Mouse (Mus musculus) MEL-GATA-1-ER (cell line): ENCODE data around the gene Gjb6.
A peak's percentile ranks its signal among the peaks of the same experiment; 100 is the strongest.

Experiments used
- DNase-seq: peaks from one replicate; pipeline ENCODE4 v3.0.0-alpha.2; 2012; ENCODE audit warnings: low read depth; ENCODE audit errors: extremely low read depth

Gene Gjb6

DNA sequence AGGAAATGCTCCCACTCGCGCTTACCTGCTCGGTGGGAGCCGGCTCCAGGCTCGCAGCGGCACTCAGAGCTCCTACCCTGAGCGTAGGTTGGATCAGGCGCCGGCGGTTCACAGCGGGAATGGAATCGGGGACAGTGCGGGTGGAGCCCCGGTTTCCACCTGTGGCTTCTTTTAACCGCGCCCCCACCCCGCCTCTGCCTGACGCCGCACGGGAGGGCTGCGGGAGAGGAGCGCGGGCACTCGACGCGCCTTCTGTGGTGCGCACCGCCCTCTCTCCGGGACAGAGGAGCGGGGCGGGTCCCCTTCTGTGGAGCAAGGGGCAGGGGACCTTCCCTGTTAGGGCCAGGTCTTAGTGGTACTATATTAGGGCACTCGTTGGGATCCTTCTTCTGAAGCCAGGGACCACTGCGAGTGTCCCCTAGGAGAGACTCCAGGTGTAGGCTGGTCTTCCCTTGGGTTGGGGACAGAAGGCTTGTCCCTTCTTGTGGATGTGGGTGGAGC lies at the start of gene Gjb6:
TSS of gene Gjb6 (minus strand) at position 451 of the 501 bp plus-strand sequence.
- DNase-seq = no peak

DNA sequence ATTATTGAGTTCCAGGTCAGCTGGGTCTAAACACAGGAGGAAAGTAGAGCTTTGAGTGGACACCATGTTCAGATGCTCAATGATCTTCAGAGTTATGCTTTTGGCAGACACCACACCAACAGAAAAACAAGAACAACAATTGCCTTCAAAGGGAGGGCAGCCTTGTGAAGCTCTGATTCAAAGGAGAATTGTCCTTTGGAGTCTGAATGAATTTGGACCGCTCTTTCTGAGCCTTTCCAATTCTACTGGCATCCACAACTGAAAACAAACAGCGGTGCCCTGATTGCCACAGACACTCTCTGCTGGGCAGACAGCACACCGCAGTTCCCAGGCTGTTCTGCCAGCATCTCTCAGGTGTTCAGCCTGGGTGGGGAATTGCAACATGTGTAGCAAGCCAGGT lies 32.1 kb upstream of the Gjb6 start:
- no peak for DNase-seq

GRCm38 (mm10) chr14:57161833-57162232 lies 28.4 kb upstream of the Gjb6 start:
- no peak for DNase-seq

DNA sequence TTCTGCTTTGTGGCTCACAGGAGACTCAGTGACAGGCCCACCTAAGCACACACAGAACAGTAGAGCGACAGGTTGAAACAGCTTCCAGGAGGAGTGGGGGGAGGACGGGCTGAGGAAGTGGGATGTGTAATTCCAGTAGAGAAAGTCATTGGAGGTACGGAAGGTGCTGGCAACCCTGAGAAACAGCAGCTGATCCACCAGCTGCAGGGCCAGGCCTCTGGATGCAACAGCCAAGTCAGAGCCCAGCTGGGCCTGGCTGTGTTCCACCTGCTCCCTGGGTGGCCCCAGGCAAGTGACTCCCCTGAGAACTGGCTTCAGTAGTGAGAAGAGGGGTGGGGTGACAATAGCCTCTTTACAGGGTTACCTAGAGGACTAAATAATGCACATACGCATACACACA lies 27.8 kb upstream of the Gjb6 start:
- DNase-seq = no peak

DNA sequence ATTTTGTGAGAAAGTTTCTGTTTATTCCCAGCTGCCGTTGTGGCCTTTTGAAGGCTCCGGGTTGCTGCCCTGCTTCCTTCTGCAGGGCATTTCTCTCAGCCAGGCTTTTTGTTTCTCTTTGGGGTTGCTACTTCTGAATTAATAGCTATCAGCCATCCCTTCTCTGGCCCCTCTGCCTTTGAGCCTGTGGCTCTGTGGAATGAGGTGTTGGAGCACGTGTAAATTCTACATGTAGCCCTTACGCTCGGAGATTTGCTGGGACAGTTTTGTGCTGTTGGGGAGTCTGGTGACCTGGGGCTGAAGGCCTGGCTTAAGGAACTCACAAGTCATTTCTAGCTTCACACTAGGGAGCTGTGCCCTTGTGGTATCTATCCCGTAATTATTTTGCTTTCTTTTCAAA lies 21.5 kb upstream of the Gjb6 start:
- DNase-seq = no peak

- DNase-seq = no peak
These were observed 12.3 kb upstream of the Gjb6 start for GRCm38 (mm10) chr14:57145741-57146140.

DNA sequence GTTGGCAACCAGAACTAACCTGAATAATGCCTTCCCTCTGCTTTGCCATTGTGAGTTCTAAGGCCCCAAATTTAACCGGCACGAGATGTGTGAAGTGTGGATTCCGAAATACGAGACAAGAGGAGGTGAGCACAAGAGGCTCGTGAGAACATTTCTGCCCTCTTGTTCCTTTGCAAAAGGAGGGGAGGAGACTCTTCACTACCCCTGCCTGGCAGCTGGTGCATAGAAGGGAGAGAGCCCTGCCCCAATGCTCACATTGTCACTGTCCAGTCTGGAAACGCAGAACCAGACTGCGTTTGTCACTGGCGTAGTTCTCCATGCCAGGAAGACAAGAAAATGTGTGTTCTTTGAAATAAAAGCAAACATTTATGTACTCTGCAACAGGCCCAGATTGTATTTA lies 1.9 kb upstream of the Gjb6 start:
- no peak for DNase-seq

DNA sequence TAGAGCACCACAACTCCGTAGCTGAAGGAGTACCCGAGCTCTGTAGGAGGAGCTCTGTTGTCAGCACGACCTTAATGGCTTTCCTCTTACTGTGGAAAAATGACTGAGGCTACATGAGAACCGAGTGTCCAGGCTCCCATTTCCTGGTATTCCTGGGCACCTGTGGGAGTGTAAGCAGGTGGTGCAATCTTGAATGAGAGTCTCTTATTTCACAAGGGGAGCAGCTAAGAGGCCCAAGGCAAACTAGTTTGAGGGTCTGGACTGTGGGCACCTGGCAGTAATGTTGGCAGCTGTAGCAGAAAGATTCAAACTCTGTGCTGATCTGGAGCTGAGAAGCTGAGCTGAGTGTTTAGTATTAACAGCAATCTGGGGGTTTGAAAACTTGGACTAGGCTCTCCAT lies 6.0 kb downstream of the Gjb6 start:
- no peak for DNase-seq

DNA sequence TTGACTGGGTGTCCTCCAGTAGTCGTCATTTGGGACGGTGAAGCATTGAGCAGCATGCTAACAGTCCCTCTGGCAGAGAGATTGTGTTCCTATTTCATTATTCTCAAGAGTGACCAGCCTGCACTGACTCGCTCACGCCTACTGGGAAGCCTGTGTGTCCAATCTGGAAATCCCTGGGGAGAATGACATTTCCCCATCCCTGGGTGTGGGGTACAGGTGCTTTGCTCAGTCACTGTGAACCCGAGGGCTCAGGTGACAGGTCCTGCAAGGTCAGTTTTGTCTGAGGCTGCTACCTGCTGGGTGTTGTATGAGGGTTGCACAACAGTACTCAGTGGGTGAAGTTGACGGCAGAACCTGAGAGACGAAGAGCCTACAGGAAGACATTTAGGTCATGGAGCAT lies 11.1 kb downstream of the Gjb6 start:
- no peak for DNase-seq

DNA sequence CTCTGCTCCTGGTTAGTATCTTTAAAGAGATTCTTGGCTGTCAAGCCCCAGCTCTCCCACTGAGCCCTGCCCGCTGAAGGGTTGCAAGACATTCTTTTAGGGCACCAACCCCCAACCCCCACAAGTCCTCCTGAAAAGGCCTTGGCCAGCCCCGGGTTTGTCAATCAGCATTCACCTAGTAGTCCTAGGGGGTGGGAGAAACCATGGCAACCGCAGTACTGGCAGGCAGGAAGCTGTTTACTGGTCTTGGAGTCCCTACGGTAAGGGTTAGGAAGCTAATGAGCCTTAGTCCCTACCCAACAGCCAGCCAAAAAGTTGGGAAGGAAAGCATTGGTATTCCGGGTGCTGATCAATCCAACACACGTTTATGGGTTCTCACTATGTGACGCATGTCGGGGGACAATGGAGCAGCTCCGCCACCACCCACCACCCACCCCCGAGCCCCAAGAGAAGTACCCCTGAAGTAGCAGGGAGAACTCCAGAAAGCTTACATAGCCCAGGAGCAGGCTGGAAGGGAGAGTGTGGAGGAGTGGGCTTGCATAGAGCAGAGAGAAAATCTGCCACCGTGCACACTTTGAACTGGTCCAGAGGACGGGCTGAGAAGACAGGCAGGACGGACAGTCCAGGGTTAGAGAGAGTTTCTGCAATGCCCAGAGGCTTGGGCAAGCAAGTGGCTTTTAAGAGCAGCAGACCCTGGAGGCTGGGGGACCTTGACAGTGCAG lies 17.4 kb downstream of the Gjb6 start, which contains the start of gene Gm4491:
TSS of gene Gm4491 (minus strand) at position 61 of the 722 bp plus-strand sequence.
- DNase-seq = no peak

DNA sequence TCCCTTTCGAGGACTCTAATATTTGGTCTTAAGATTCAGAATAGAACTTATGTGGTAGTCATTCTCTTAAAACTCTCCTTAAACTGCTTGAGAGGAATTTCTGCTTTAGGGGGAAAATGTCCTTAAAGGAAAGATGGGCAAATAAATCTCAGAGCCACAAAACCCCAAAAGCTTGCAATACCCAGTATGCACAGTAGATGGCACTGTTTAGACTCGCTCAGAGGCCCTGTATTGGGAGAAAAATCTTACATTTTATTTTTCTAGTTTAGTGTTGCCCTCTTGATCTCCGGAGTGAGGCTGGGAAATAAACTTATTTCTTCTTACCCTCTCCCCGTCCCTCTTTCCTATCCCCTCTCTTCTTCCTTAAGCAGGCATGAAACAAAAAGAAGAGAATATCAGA lies 24.2 kb downstream of the Gjb6 start:
- DNase-seq = peak; percentile 4

GRCm38 (mm10) chr14:57107916-57108315 lies 25.5 kb downstream of the Gjb6 start:
- no peak for DNase-seq

- no peak for DNase-seq
These were observed 26.3 kb downstream of the Gjb6 start for GRCm38 (mm10) chr14:57107091-57107490.

- DNase-seq = no peak
These were observed 27.7 kb downstream of the Gjb6 start for GRCm38 (mm10) chr14:57105721-57106120.

- DNase-seq = no peak
These were observed 28.3 kb downstream of the Gjb6 start for GRCm38 (mm10) chr14:57105111-57105510.

- DNase-seq = no peak
These were observed 29.0 kb downstream of the Gjb6 start, which contains the start of gene Gjb2 for GRCm38 (mm10) chr14:57104106-57105023. Gene Gjb2, minus strand, starts transcription at chr14:57104702.

DNA sequence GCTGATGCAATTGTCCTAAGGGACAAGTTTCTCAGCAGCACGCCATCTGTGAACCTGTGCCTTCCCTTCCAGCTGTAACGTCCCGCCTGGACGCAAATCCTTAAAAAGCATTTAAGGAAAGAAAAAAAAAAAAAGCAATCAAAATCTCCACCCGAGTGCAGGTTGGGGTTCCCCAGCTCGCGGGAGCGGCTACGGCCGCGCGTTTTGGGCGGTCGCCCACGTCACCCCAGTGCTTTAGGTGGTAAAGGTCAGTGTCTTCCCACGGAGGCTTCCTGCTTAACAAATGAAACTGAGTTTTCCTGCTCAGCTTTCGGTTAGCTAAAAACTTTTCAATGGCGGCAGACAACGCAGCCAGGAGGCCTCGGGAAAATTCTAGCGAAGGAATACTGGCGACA lies 29.7 kb downstream of the Gjb6 start:
- no peak for DNase-seq

- DNase-seq = no peak
These were observed 30.3 kb downstream of the Gjb6 start for GRCm38 (mm10) chr14:57103121-57103520.

DNA sequence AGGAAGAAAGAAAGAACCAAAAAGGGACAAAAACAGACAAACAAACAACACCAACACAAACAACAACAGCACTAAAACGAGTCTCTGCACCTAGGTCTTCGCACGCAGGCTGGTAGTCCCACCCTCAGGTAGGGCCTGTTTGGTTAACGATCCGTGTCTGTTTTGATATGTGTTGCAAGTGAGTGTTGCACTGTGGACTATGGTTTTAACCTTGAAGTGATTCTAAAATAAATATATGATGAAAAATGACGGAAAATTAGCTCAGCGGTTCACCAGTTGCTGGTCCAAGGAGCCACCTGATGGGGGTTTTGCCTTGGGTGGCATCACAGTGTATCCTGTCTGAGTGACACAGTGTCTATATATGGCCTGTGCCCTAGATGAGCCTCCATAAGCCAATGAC lies 31.8 kb downstream of the Gjb6 start:
- no peak for DNase-seq

GRCm38 (mm10) chr14:57095855-57096254 lies 37.6 kb downstream of the Gjb6 start:
- DNase-seq = peak; percentile 4

GRCm38 (mm10) chr14:57093029-57093428 lies 40.4 kb downstream of the Gjb6 start:
- peak; percentile 41 for DNase-seq

- DNase-seq = no peak
These were observed 43.4 kb downstream of the Gjb6 start for GRCm38 (mm10) chr14:57090001-57090400.
